Mouse (Mus musculus) hindbrain, embryonic 14.5 days (tissue): Measurements from ENCODE around the gene Cenpq. TPM values are rescaled to one million over a fixed set of nuclear protein-coding genes. Genes with fewer than 3 reads are reported as not detected.

Source experiments
- ATAC-seq: fragments of 200-750 bp; cut with Nextera tagmentation; 2 replicates; pipeline ENCODE4 v1.8.0; 2017; ENCODE audit warnings: moderate number of reproducible peaks, mild to moderate bottlenecking, moderate TSS enrichment, moderate library complexity; ENCODE audit not compliant: low FRiP score
- DNase-seq: peaks from one replicate; pipeline ENCODE4 v3.0.0-alpha.2; 2015; ENCODE audit warnings: low spot score
- H3K27ac ChIP-seq: fragments of 300-500 bp; sonication (generic); 2 replicates; pipeline ENCODE4 v1.5.1; 2014; ENCODE audit warnings: mild to moderate bottlenecking, moderate library complexity
- H3K27me3 ChIP-seq: fragments of 300-500 bp; sonication (generic); 2 replicates; pipeline ENCODE4 v1.6.1; 2014; ENCODE audit warnings: mild to moderate bottlenecking, low read length, mixed read lengths; ENCODE audit not compliant: control insufficient read depth, insufficient read depth
- H3K36me3 ChIP-seq: fragments of 300-500 bp; sonication (generic); replicated peaks from 2 replicates; pipeline ENCODE4 v1.6.1; 2014; ENCODE audit not compliant: control insufficient read depth, insufficient read depth
- H3K4me1 ChIP-seq: fragments of 300-500 bp; sonication (generic); replicated peaks from 2 replicates; pipeline ENCODE4 v1.6.1; 2014; ENCODE audit warnings: antibody characterized with exemption, low read length, mixed read lengths; ENCODE audit not compliant: control insufficient read depth, insufficient read depth
- H3K4me2 ChIP-seq: fragments of 300-500 bp; sonication (generic); replicated peaks from 2 replicates; pipeline ENCODE4 v1.6.1; 2014; ENCODE audit warnings: mild to moderate bottlenecking, moderate library complexity
- H3K4me3 ChIP-seq: fragments of 300-500 bp; sonication (generic); replicated peaks from 2 replicates; pipeline ENCODE4 v1.5.1; 2014; ENCODE audit warnings: mild to moderate bottlenecking, low read length
- H3K9ac ChIP-seq: fragments of 300-500 bp; sonication (generic); 2 replicates; pipeline ENCODE4 v1.6.1; 2014
- H3K9me3 ChIP-seq: fragments of 300-500 bp; sonication (generic); 2 replicates; pipeline ENCODE4 v1.6.1; 2016; ENCODE audit warnings: low read length; ENCODE audit not compliant: control insufficient read depth
- WGBS: fragments of 180-500 bp; shearing (Covaris S2); extraction: QIAGEN DNeasy Blood & Tissue Kit; methylation state at CpG from one replicate; pipeline ENCODE4 v1.1.7; 2014; 5-methylcytosine and 5-hydroxymethylcytosine counted together
- polyA plus RNA-seq: library from polyadenylated mRNA; unstranded; fragments of >200 nt; fragmentation: Nextera tagmentation; extraction: Ambion mirVana; gene quantifications from 2 replicates; pipeline ENCODE4 v1.2.1, GENCODE M21; 2014

The Cenpq gene
- polyA plus RNA-seq, 1 experiment from 2014 or later, result 9.4 TPM

- DNase-seq, result no peak
- H3K9ac ChIP-seq, result no peak overlapping the region
- peaks cover 4% of the 10 kb centered on the region; the same call in 1 of the 2 replicates for H3K4me1 ChIP-seq
- H3K27me3 ChIP-seq, result no peaks in the 10 kb centered on the region
- no peak overlapping the region for H3K4me3 ChIP-seq
- no peaks in the 10 kb centered on the region for H3K36me3 ChIP-seq
- H3K4me2 ChIP-seq, result no peak overlapping the region
- H3K27ac ChIP-seq, result no peak overlapping the region
- no peak for ATAC-seq
- no peaks in the 10 kb centered on the region for H3K9me3 ChIP-seq
- WGBS, result 90% methylated on average over 3 of the region's 3 CpGs
These were observed 60.1 kb downstream of the Cenpq start for GRCm38 (mm10) chr17:40874701-40875100.

DNA sequence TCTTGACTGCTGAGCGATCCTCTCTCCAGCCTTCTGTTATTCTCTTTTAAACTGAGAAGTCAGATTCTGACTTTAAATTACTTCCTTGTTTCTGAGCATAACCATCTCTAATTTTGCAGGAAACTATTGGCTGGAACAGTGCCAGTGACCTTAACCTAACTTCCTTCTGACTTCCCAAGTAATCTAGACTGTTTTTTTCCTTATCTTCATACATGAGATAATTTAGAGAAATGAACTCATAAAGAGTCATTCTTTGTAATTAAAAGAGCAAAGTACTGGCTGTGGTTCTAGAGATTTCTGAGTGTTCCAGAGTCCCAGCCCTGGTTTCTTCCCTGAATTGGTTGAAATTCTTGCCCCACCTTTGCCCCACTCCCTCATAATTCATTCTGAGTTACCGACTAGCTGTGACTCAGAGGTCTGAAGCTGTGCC is 61.2 kb downstream of the Cenpq start:
- H3K4me2 ChIP-seq, result no peak overlapping the region
- no peaks in the 10 kb centered on the region for H3K9me3 ChIP-seq
- DNase-seq, result no peak
- WGBS, result 62% methylated on average over 2 of the region's 2 CpGs
- H3K27me3 ChIP-seq, result no peaks in the 10 kb centered on the region
- H3K9ac ChIP-seq, result no peak overlapping the region
- no peaks in the 10 kb centered on the region for H3K4me1 ChIP-seq
- no peak for ATAC-seq
- H3K4me3 ChIP-seq, result no peak overlapping the region
- H3K27ac ChIP-seq, result no peak overlapping the region
- H3K36me3 ChIP-seq, result no peaks in the 10 kb centered on the region

Other genes starting within 250 kb of the Cenpq start
- gene Esp1, start 207.9 kb downstream of the Cenpq start, polyA plus RNA-seq, result not detected in 2 replicates
- not detected in 2 replicates for gene Crisp2, start 128.0 kb downstream of the Cenpq start, polyA plus RNA-seq
- 0.13 and 0.41 TPM in 2 replicates for gene Rhag, start 123.9 kb downstream of the Cenpq start, polyA plus RNA-seq
- 0.33 and 0.74 TPM in 2 replicates for gene 9130008F23Rik, start 54.5 kb downstream of the Cenpq start, polyA plus RNA-seq
- gene Glyatl3, start 20.7 kb downstream of the Cenpq start, polyA plus RNA-seq, result not detected in 2 replicates
- gene Mut, start 362 bp downstream of the Cenpq start, polyA plus RNA-seq, result 24.4 and 25.0 TPM in 2 replicates